ENCODE assay signal across 8 mouse cellular contexts in genomic region chr8:57328931-57329341, GRCm38 (mm10). TPM values are rescaled to one million over a fixed set of nuclear protein-coding genes. Genes with fewer than 3 reads are reported as not detected.
A peak's percentile ranks its signal among the peaks of the same experiment; 100 is the strongest.
DNase-seq lines count a peak whose midpoint lies in the region; ATAC-seq and TF ChIP-seq lines count a peak whose summit lies in the region.

No protein-coding gene starts in this region.

- H3K4me1 ChIP-seq in liver, adult 2 months (ENCODE audit: control insufficient read depth, insufficient read depth, low read length), result no peaks in the 10 kb centered on the region
- H3K4me1 ChIP-seq in forebrain, embryonic 14.5 days (ENCODE audit: control insufficient read depth, insufficient read depth, low read length), result no peaks in the 10 kb centered on the region
- H3K4me1 ChIP-seq in intestine, postnatal 0 days (replicated peaks; ENCODE audit: control insufficient read depth, insufficient read depth, low read length), result no peaks in the 10 kb centered on the region
- H3K4me1 ChIP-seq in neural tube, embryonic 13.5 days (replicated peaks), result peaks cover 15% of the 10 kb centered on the region

- no peak for TF ChIP-seq POLR2A in liver, adult 2 months (IDR thresholded peaks at IDR 0.05; ENCODE audit: extremely low read depth, insufficient read depth, low read length)

- no peak overlapping the region for H3K9ac ChIP-seq in liver, adult 2 months (ENCODE audit: low read depth, low read length)
- no peak overlapping the region for H3K9ac ChIP-seq in forebrain, embryonic 14.5 days (ENCODE audit: low read length)
- no peak overlapping the region for H3K9ac ChIP-seq in intestine, postnatal 0 days (ENCODE audit: low read depth, low read length)
- no peak overlapping the region for H3K9ac ChIP-seq in neural tube, embryonic 13.5 days

- DNase-seq in liver, adult 2 months (ENCODE audit: extremely low read depth, low read depth, low spot score), result peak; percentile 19
- DNase-seq in liver, result no peak
- DNase-seq in forebrain, embryonic 14.5 days (ENCODE audit: low spot score), result no peak
- no peak for DNase-seq in layer of hippocampus, adult 9-10 months (ENCODE audit: low spot score)
- DNase-seq in left cerebral cortex, adult 18-20 months (ENCODE audit: low spot score in 2 of 2), result no peak
- no peak for DNase-seq in ovary, postnatal 36 days (ENCODE audit: low spot score)

- peaks cover 7% of the 10 kb centered on the region; the same call in 1 of the 2 replicates for H3K27me3 ChIP-seq in liver, adult 2 months (ENCODE audit: control insufficient read depth, insufficient read depth, low read length)
- H3K27me3 ChIP-seq in forebrain, embryonic 14.5 days (replicated peaks; ENCODE audit: control insufficient read depth, insufficient read depth, low read length), result peaks cover 85% of the 10 kb centered on the region
- peaks cover 91% of the 10 kb centered on the region for H3K27me3 ChIP-seq in intestine, postnatal 0 days (replicated peaks; ENCODE audit: control insufficient read depth, insufficient read depth, low read length)
- peaks cover 99% of the 10 kb centered on the region for H3K27me3 ChIP-seq in neural tube, embryonic 13.5 days

- H3K36me3 ChIP-seq in liver, adult 2 months (ENCODE audit: control insufficient read depth, insufficient read depth, low read length), result no peaks in the 10 kb centered on the region
- H3K36me3 ChIP-seq in forebrain, embryonic 14.5 days (ENCODE audit: control insufficient read depth, insufficient read depth, low read length), result no peaks in the 10 kb centered on the region
- no peaks in the 10 kb centered on the region for H3K36me3 ChIP-seq in intestine, postnatal 0 days (ENCODE audit: control insufficient read depth, insufficient read depth)
- H3K36me3 ChIP-seq in neural tube, embryonic 13.5 days, result no peaks in the 10 kb centered on the region

- H3K79me2 ChIP-seq in liver, adult 2 months (ENCODE audit: control insufficient read depth, insufficient read depth, low read length), result no peaks in the 10 kb centered on the region

- H3K4me3 ChIP-seq in liver, adult 2 months (ENCODE audit: insufficient read depth, low read depth, low read length), result no peak overlapping the region
- H3K4me3 ChIP-seq in forebrain, embryonic 14.5 days (ENCODE audit: low read depth, low read length), result peak overlapping the region; percentile 10; the same call in 1 of the 2 replicates
- H3K4me3 ChIP-seq in intestine, postnatal 0 days (ENCODE audit: low read depth, low read length), result peak overlapping the region; percentile 30
- H3K4me3 ChIP-seq in neural tube, embryonic 13.5 days, result 0 out of 2 replicates have a peak overlapping the region, but pooled peaks have one; percentile 1

- ATAC-seq in forebrain, embryonic 14.5 days, result peak; percentile 30; the same call in 1 of the 2 replicates
- ATAC-seq in intestine, postnatal 0 days, result 0 out of 2 replicates have a peak, but pooled peaks have one; percentile 38
- no peak for ATAC-seq in neural tube, embryonic 13.5 days (ENCODE audit: low read depth)

- 6% methylated on average over 19 of the region's 19 CpGs for WGBS in liver, adult 2 months
- 1% methylated on average over 19 of the region's 19 CpGs for WGBS in forebrain, embryonic 14.5 days
- 4% methylated on average over 19 of the region's 19 CpGs for WGBS in intestine, postnatal 0 days
- WGBS in neural tube, embryonic 13.5 days, result 1% methylated on average over 19 of the region's 19 CpGs

- H3K4me2 ChIP-seq in forebrain, embryonic 14.5 days (ENCODE audit: low read length), result peak overlapping the region; percentile 12; the same call in 1 of the 2 replicates
- H3K4me2 ChIP-seq in intestine, postnatal 0 days (replicated peaks; ENCODE audit: low read depth), result peak overlapping the region; percentile 51
- peak overlapping the region; percentile 29 for H3K4me2 ChIP-seq in neural tube, embryonic 13.5 days

- no peaks in the 10 kb centered on the region for H3K9me3 ChIP-seq in forebrain, embryonic 14.5 days (replicated peaks; ENCODE audit: control insufficient read depth, low read length)
- no peaks in the 10 kb centered on the region for H3K9me3 ChIP-seq in intestine, postnatal 0 days (ENCODE audit: control insufficient read depth)
- no peaks in the 10 kb centered on the region for H3K9me3 ChIP-seq in neural tube, embryonic 13.5 days

- no peak for TF ChIP-seq CTCF in liver, adult 2 months (IDR thresholded peaks at IDR 0.05; ENCODE audit: low read depth, low read length)
- TF ChIP-seq CTCF in intestine, postnatal 0 days (IDR thresholded peaks at IDR 0.05; ENCODE audit: low read depth), result no peak

- no peak overlapping the region for H3K27ac ChIP-seq in liver, adult 2 months (replicated peaks; ENCODE audit: insufficient read depth, low read depth, low read length)
- no peak overlapping the region for H3K27ac ChIP-seq in forebrain, embryonic 14.5 days (ENCODE audit: low read depth, low read length)
- H3K27ac ChIP-seq in intestine, postnatal 0 days (ENCODE audit: low read depth, low read length), result no peak overlapping the region
- no peak overlapping the region for H3K27ac ChIP-seq in neural tube, embryonic 13.5 days (replicated peaks)

RNA-seq across cellular contexts. Expression of gene Hand2, which starts 8.2 kb away (rescaled TPM):
- 1.9 and 2.0 TPM in 2 replicates for total RNA-seq in liver, adult 2 months (2014; rRNA removed)
- 3.9 and 4.1 TPM in 2 replicates for polyA plus RNA-seq in liver, adult 2 months (2012; rRNA removed)
- not detected in 2 replicates for polyA plus RNA-seq in forebrain, embryonic 14.5 days (2014; fragmentation: Nextera tagmentation; extraction: Ambion mirVana)
- 3.5 and 3.9 TPM in 2 replicates for polyA plus RNA-seq in intestine, postnatal 0 days (2015; fragmentation: Nextera tagmentation; extraction: Ambion mirVana)
- polyA plus RNA-seq in neural tube, embryonic 13.5 days (2015; fragmentation: Nextera tagmentation; extraction: Ambion mirVana), result 0.08 TPM in 1 of 2 replicates, not detected in the other
- not detected for total RNA-seq in left cerebral cortex, adult 18-20 months (2021)
